Mouse (Mus musculus) right cerebral cortex, postnatal 14 days (tissue): ENCODE data around the gene Rpl31.

Experiments used
- DNase-seq: peaks from one replicate; pipeline ENCODE4 v3.0.0; 2022

The Rpl31 gene

DNA sequence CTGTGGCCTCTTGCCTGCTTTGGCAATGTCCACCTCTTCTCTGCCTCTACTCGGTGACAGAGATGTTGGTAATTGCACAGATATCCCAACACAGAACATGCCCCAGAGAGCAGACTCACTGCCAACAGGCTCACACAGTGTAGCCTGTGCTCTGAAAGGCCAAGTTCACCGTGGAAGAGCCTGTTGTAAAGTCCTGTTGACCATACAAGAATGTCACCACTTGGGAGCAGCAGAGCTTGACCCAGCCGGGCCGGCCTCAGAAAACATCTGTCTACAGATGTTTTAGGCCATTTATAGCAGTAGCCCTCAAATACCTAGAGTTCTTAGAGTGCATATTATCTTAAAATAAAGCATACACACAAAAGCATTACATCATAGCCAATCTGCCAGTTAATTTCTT lies 39.5 kb downstream of the Rpl31 start:
- DNase-seq: no peak

DNA sequence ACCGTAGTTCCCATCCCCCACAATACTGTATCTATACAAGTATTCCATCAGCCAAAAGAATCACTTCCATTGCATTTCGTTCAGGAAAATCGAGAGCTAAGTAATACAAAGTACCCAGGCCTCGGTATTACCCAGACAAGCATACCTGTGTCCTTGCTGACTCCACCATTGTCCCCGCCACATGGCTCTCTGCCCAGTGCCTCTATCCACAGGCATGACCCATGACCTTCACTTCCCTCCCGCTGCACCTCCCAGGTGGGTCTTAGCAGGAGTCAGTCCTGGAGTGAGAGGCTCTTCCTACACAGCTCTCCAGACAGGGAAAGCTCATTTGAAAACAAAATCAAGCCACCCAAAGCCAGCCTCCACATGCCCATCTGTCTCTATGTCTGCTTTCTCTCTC lies 40.5 kb downstream of the Rpl31 start:
- DNase-seq: no peak

DNA sequence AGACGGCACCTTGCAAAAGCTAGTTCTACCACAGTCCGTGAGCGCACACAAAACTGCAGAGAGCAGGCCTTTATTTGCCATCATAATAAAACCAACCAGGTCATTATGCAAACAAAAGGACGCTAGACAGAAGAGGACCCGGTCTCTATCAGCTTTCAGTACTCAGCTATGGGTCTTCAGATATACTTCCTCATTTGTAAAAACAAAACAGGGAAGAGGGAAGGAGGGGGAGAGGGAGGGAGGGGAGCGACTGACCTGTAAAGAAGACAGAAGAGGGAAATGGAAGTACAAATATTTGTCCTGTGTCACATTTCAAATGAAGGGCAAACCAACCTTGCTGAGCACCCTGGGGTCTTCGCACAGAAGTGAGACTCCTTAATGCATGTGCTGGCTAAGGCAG lies 41.0 kb downstream of the Rpl31 start:
- DNase-seq: no peak

DNA sequence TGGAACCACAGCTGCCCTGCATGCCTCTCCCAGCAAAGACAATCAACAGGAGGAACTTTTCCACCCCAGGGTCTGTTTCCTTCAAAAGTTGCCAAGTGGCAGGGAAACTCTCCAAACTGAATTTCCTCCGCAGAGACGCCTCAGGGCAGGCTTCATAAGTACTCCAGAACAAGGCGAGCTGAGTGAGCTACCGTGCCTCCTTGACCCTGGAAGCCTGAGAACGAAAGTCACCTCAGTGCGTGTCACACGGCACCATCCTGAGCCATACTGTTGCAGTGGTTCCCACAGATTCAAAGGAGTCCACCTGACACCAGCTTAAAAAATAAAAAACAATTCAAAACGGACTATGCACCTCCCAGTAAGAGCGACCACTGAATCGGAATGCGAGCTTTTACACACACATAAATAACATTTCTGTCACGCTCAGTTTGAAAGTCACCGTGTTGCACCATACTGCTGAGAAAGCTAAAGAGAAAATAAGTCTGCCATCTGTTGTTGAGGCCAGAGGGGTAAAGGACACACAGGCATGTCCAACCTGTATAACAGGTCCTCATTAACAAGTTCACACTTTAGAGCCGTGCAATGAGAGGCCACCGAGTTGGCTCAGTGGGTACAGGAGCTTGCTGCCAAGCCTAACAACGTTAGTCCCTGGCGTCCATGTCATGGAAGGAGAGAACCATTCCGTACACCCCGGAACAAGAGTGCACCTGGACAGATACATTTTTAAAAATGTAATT lies 42.6 kb downstream of the Rpl31 start:
- no peak for DNase-seq

DNA sequence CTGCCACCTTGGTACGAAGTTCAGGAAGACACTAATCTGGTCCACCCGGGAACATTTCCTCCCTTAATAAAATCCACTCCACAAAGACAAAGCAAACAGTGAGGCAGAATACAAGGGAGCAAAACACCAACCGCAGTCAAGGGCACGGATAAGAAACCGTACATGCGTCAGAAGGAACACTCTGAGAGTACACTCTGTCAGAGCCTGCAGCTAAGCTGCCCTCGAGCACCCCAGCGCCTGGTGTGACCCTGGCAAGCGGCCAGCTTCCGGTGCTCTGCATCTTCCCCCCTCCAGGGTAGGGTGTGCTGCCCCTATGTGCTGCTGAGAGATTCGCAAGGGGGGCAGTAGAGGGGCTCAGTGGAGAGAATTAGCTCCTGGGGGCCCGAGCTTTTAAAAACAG lies 50.2 kb downstream of the Rpl31 start:
- peak; percentile 33 for DNase-seq

DNA sequence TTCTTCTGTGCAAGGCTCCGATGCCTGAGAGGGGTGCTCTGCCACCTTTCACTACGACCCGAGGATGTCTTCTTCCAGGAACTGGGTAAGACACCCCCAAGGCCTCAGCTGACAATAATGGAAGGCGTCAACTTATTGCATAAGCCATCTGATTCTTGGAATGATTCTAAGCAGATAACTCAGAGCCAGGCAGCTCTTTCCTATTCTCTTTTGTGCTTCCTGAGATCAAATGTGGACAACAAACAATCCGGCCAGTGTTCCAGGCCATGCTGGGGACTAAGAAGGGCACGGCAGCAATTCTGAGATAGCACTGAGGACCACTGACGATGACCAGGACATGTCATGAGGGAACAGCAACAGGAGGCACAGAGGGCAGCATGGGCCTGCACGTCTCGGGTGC lies 51.2 kb downstream of the Rpl31 start:
- DNase-seq: no peak

DNA sequence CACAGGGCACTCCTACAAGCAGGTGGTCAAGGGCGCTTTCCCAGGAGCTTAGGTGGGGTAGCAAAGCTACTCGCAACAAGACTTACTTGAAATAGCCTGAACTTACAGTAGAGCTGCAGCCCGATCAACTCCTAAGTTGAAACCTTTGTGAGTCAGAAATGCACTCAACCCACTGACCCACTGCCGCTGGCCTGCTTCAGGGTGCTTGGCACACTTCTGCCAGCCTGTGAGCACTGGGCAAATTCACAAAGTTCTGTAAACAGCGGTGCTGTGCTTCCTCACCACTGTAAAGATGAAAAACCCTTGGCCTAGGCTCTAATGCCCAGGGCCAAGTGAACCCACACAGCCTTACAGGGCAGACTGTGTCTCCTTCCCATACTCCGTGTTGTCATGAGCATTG lies 53.3 kb downstream of the Rpl31 start:
- DNase-seq: no peak
